Mouse (Mus musculus) heart, embryonic 15.5 days (tissue): ENCODE data around the gene Cmbl. TPM values are rescaled to one million over a fixed set of nuclear protein-coding genes. Genes with fewer than 3 reads are reported as not detected.

Experiments used
- ATAC-seq: fragments of 200-750 bp; cut with Nextera tagmentation; replicated peaks from 2 replicates; pipeline ENCODE4 v1.8.0; 2017; ENCODE audit warnings: low read depth, moderate TSS enrichment; ENCODE audit not compliant: insufficient number of reproducible peaks, insufficient read depth, low FRiP score
- H3K27ac ChIP-seq: fragments of 300-500 bp; sonication (generic); 2 replicates; pipeline ENCODE4 v1.5.1; 2015; ENCODE audit warnings: mild to moderate bottlenecking, inconsistent platforms
- H3K27me3 ChIP-seq: fragments of 300-500 bp; sonication (generic); 2 replicates; pipeline ENCODE4 v1.6.1; 2015; ENCODE audit warnings: inconsistent platforms
- H3K36me3 ChIP-seq: fragments of 300-500 bp; sonication (generic); 2 replicates; pipeline ENCODE4 v1.6.1; 2015; ENCODE audit warnings: mild to moderate bottlenecking, inconsistent platforms
- H3K4me1 ChIP-seq: fragments of 300-500 bp; sonication (generic); replicated peaks from 2 replicates; pipeline ENCODE4 v1.6.1; 2015; ENCODE audit warnings: inconsistent platforms
- H3K4me2 ChIP-seq: fragments of 300-500 bp; sonication (generic); 2 replicates; pipeline ENCODE4 v1.6.1; 2015; ENCODE audit warnings: inconsistent platforms, mild to moderate bottlenecking, moderate library complexity
- H3K4me3 ChIP-seq: fragments of 300-500 bp; sonication (generic); 2 replicates; pipeline ENCODE4 v1.5.1; 2015; ENCODE audit warnings: mild to moderate bottlenecking, inconsistent platforms
- H3K9ac ChIP-seq: fragments of 300-500 bp; sonication (generic); 2 replicates; pipeline ENCODE4 v1.6.1; 2015; ENCODE audit warnings: mild to moderate bottlenecking, inconsistent platforms
- H3K9me3 ChIP-seq: fragments of 300-500 bp; sonication (generic); replicated peaks from 2 replicates; pipeline ENCODE4 v1.6.1; 2016; ENCODE audit warnings: inconsistent platforms
- WGBS: fragments of 180-500 bp; shearing (Covaris S2); methylation state at CpG from one replicate; pipeline ENCODE4 v1.1.7; 2015; ENCODE audit warnings: mixed read lengths; 5-methylcytosine and 5-hydroxymethylcytosine counted together
- polyA plus RNA-seq: library from polyadenylated mRNA; unstranded; fragments of >200 nt; fragmentation: Nextera tagmentation; extraction: Ambion mirVana; gene quantifications from 2 replicates; pipeline ENCODE4 v1.2.1, GENCODE M21; 2015

Gene Cmbl
- polyA plus RNA-seq, 1 experiment from 2014 or later = 9.5 TPM

DNA sequence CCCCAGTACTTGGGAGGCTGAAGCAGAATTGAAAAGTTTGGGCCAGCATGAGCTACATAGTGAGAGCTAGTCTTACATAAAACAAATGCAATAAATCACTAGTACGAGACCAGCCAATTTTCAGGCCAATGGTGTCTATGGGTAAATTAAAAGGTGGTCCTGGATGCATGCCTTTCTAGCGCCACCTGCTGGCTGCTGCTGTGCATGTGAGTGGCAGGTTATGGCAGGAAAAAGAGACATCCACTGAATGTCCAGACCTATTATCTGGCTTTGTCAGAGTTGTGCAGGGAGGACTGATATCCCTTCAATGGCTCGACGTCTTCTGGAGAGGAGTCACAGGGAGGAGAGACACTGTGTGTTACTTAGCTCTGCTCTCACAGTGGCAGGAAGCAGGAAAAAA, 21.3 kb downstream of the Cmbl start:
- Histone ChIP-seq H3K36me3 (peaks cover 21% of the 10 kb centered on the region), H3K4me2 (no peak overlapping the region), H3K27ac (no peak overlapping the region), H3K4me1 (peaks cover 12% of the 10 kb centered on the region), H3K27me3 (no peaks in the 10 kb centered on the region), H3K9ac (no peak overlapping the region), H3K9me3 (no peaks in the 10 kb centered on the region), H3K4me3 (no peak overlapping the region)
- 0 out of 2 replicates have a peak, but pooled peaks have one; percentile 20 for ATAC-seq
- 2% methylated on average over 4 of the region's 4 CpGs for WGBS

DNA sequence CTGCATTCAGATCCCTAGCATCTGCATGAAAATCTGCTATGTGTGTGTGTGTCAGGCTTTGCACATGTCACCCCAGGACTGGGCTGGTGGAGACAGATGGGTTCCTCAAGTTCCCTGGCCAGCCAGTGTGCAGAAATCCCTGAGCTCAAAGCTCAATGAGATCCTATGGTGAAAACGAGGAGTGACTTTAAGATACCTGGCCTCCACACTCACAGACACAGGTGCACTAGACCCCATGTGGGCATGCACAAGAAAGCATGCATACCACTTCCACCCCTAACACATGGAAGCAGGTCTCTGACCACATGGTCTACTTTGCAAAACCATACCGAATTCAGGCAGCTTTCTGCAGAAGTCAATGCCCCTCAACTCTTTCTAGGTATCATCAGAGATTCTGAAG, 22.6 kb downstream of the Cmbl start:
- H3K4me2 ChIP-seq = no peak overlapping the region
- H3K36me3 ChIP-seq = peaks cover 33% of the 10 kb centered on the region
- no peak for ATAC-seq
- H3K27ac ChIP-seq = no peak overlapping the region
- H3K9me3 ChIP-seq = no peaks in the 10 kb centered on the region
- WGBS = 77% methylated on average over 2 of the region's 2 CpGs
- no peaks in the 10 kb centered on the region for H3K27me3 ChIP-seq
- H3K9ac ChIP-seq = no peak overlapping the region
- peaks cover 12% of the 10 kb centered on the region for H3K4me1 ChIP-seq
- no peak overlapping the region for H3K4me3 ChIP-seq

DNA sequence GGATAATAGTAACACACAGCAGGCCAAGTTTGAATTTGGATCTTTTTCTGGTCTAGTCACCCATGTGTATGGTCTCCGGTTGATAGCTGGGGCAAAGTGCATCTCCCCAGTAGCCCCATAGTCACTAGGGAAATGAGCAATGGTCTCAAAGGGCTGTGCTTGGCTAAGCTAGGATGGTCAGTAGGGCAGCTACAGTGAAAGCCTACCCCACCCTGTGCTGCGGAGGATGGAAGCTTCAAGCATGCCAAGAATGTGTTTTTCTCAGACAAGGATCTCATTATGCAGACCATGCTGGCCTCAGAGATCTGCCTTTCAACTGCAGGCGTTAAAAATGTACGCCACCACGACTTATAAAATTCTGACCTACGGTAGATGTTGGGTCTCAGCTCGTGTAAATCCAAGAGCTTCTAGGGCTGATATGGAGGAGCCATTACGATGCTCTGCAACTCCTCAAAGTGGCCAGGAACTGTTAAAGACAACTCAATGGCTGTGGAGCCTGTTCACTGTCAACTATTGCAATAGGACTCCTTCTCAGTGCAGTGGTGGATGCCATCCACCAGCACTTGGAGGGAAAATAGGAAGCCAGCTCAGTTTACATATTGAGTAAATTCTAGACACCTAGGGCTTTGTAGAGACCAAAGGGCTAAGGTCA, 23.9 kb downstream of the Cmbl start:
- WGBS = 29% methylated on average over 8 of the region's 8 CpGs
- peaks cover 47% of the 10 kb centered on the region for H3K36me3 ChIP-seq
- H3K4me2 ChIP-seq = no peak overlapping the region
- no peak overlapping the region for H3K9ac ChIP-seq
- H3K4me3 ChIP-seq = no peak overlapping the region
- no peaks in the 10 kb centered on the region for H3K27me3 ChIP-seq
- no peak for ATAC-seq
- no peak overlapping the region for H3K27ac ChIP-seq
- peaks cover 12% of the 10 kb centered on the region for H3K4me1 ChIP-seq
- no peaks in the 10 kb centered on the region for H3K9me3 ChIP-seq

DNA sequence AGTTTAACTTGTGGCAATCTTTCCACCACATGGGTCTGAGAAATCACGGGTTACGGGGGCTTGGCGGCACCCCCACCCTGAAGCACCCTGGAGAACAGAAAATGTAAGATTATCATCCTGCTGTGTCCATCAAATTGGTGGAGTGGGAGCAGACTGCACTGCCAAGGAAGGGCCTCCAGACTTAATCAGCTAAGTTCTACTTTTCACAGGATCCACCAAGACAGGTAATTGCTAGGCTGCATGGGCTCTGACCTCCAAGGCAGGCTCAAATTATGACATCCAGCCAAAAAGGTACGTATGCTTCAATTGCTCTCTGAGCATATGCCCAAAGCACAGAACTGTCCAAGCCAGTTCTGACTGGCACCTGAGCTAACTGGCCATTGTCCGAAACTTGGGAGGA, 25.0 kb downstream of the Cmbl start:
- Histone ChIP-seq H3K4me3 (no peak overlapping the region), H3K36me3 (peaks cover 57% of the 10 kb centered on the region), H3K27ac (no peak overlapping the region), H3K9ac (no peak overlapping the region), H3K27me3 (no peaks in the 10 kb centered on the region), H3K4me2 (no peak overlapping the region), H3K4me1 (peaks cover 9% of the 10 kb centered on the region), H3K9me3 (no peaks in the 10 kb centered on the region)
- 86% methylated on average over 5 of the region's 5 CpGs for WGBS
- ATAC-seq = no peak

DNA sequence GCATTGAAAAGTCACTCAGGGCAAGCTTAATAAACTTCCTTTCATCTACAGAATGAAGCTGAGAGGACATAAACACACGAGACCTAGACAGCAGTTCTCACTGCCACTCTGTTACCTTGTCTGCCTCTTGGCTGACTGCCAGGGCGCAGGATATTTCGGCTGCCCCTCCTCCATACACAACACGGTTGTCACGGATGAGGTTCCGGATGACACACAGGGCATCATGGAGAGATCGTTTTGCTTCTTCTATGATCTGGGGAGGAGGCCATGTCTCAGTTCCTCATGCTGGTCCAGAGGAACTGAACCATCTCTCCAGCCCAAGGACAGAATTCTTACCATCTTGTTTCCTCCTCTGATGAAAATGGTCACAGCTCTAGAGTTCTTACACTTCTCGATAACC, 27.3 kb downstream of the Cmbl start:
- ATAC-seq = no peak
- Histone ChIP-seq H3K4me1 (peaks cover 6% of the 10 kb centered on the region), H3K27me3 (no peaks in the 10 kb centered on the region), H3K36me3 (peaks cover 67% of the 10 kb centered on the region), H3K27ac (no peak overlapping the region), H3K4me3 (no peak overlapping the region), H3K4me2 (no peak overlapping the region), H3K9ac (no peak overlapping the region), H3K9me3 (no peaks in the 10 kb centered on the region)
- 79% methylated on average over 8 of the region's 8 CpGs for WGBS

DNA sequence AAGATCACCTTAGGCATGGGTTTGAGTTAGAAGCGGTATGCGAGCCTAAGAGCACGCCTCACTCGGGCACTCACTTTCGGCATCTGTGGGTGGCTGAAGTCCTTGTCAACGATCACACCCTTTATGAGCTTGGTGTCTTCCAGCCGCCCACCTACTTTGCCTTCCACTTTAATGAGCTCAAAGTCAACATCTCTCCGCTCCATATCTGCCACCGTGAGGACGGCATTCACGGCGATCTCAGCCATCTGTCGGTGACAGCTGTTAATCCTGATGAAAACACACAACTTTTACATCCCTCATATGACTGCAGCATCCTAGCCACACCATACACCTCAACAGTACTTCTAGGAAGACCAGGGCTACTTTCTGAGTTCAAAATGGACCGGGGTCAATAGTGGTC, 29.1 kb downstream of the Cmbl start:
- Histone ChIP-seq H3K27me3 (no peaks in the 10 kb centered on the region), H3K4me1 (peaks cover 9% of the 10 kb centered on the region), H3K9me3 (no peaks in the 10 kb centered on the region), H3K4me3 (no peak overlapping the region), H3K27ac (no peak overlapping the region), H3K9ac (no peak overlapping the region), H3K36me3 (peaks cover 67% of the 10 kb centered on the region), H3K4me2 (no peak overlapping the region)
- ATAC-seq = no peak
- WGBS = 87% methylated on average over 14 of the region's 14 CpGs

DNA sequence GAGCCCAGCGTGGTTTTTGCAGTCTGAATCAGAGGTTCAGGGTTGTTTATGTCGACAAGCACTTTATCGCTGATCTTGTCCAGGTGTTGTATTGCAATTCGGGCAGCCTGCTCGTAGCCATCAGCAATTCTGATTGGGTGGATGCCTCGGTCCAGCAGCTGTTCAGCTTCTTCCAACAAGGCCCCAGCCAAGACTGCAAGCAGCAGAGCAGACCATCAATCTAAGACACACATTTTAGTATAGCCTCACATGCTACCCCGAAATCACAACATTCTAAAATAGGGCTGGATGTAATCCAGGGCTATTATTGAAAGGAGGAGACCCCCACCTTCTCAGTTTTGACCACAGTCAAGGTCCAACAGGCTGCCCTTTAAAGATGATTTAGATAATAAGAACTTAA, 30.5 kb downstream of the Cmbl start:
- Histone ChIP-seq H3K9ac (no peak overlapping the region), H3K27me3 (no peaks in the 10 kb centered on the region), H3K27ac (no peak overlapping the region), H3K4me3 (no peak overlapping the region), H3K4me1 (peaks cover 21% of the 10 kb centered on the region), H3K4me2 (no peak overlapping the region), H3K9me3 (no peaks in the 10 kb centered on the region), H3K36me3 (peaks cover 55% of the 10 kb centered on the region)
- no peak for ATAC-seq
- WGBS = 62% methylated on average over 7 of the region's 7 CpGs

DNA sequence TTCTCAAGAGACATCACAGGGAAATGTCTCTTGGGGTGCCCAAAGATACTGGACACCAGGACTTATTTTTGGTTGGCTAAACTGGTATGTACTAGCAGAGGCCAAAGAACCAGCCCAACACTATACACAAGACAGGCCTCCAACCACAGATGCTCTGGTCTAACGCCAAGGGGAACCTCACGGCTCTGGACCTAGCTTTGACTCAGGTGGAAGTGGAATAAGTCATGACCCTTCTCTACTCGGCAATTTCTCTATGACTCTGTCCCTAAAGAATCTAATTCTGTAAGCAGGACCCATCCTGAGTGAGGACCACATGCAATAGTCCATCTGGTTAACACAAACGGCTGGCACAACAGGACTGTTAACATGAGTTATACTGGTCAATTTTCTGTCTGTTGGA, 34.6 kb downstream of the Cmbl start:
- ATAC-seq = no peak
- Histone ChIP-seq H3K27ac (no peak overlapping the region), H3K9ac (no peak overlapping the region), H3K36me3 (peaks cover 13% of the 10 kb centered on the region), H3K4me3 (peak overlapping the region; percentile 76; the same call in 1 of the 2 replicates), H3K27me3 (no peaks in the 10 kb centered on the region), H3K4me1 (peaks cover 31% of the 10 kb centered on the region), H3K4me2 (peak overlapping the region; percentile 78), H3K9me3 (no peaks in the 10 kb centered on the region)
- WGBS = 62% methylated on average over 4 of the region's 4 CpGs

DNA sequence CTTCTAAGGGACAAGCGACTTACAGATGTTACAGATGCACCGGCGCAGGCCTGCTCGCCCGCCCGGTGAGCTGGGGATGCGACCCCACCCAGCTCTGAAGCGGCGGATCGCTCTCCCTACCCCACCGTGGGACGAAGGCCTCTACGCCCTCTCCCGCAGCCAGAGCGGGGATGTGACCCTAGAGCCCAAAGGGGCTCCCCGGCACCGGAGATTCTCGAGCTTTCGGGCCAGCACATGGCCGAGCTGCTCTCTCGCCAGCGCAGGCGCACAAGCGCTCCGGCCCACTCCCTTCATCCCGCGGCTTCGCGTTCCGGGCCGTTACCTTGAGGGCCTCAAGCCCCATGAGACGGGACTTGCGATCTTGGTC, 36.1 kb downstream of the Cmbl start:
- Histone ChIP-seq H3K4me2 (peak overlapping the region; percentile 78), H3K36me3 (0 out of 2 replicates have a peak, but pooled peaks cover 2% of the 10 kb centered on the region), H3K9ac (peak overlapping the region; percentile 80), H3K9me3 (no peaks in the 10 kb centered on the region), H3K27me3 (no peaks in the 10 kb centered on the region), H3K4me1 (peaks cover 31% of the 10 kb centered on the region), H3K27ac (peak overlapping the region; percentile 74), H3K4me3 (peak overlapping the region; percentile 76)
- under 1% methylated on average over 33 of the region's 33 CpGs for WGBS
- peak; percentile 68 for ATAC-seq

DNA sequence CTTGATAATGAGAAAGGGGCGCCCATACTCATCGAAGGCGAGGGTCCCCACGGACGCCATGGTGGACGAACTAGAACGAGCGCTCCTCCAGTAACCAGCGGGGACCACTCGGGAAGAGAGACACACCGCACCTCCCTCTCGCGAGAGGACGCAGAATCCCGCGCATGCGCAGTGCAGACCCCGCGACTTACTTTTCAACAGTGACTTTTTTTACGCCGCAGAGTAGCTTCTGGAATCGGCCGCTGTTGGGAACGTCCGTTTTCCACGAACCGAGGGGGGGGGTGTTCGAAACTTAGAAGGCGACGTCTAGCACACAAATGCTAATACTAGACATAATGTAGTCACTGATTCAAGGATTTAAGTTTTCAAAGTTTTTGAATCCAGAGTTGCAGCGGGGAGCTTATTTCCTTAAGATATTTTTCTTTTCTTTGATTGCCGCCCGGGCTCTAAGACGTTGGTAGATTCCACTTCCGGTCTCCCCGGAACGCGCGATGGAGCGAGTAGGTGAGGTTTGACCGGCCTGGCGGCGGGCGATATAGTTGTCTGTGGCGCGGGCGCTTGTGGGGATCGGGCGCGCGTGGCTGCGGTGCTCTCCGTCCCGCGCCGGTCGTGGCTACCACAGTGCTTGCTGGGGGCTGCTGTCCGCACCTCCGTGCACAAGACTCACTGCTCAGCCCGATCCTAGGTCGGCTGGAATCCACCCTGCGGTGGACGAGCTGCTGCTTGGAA, 36.6 kb downstream of the Cmbl start, which contains the start of the genes Cct5 and Fam173b:
TSS of gene Cct5 (minus strand) at position 159 of the 729 bp plus-strand sequence.
TSS of gene Fam173b (plus strand) at position 207 of the 729 bp plus-strand sequence.
- H3K36me3 ChIP-seq = no peaks in the 10 kb centered on the region
- peaks cover 34% of the 10 kb centered on the region for H3K4me1 ChIP-seq
- peak within 1 kb of the TSS; percentile 96 for H3K9ac ChIP-seq
- ATAC-seq = peak; percentile 88
- under 1% methylated on average over 63 of the region's 63 CpGs for WGBS
- H3K27ac ChIP-seq = peak within 1 kb of the TSS; percentile 94
- peak within 1 kb of the TSS; percentile 78 for H3K4me2 ChIP-seq
- H3K4me3 ChIP-seq = peak within 1 kb of the TSS; percentile 76
- H3K27me3 ChIP-seq = no peaks in the 10 kb centered on the region
- no peaks in the 10 kb centered on the region for H3K9me3 ChIP-seq

DNA sequence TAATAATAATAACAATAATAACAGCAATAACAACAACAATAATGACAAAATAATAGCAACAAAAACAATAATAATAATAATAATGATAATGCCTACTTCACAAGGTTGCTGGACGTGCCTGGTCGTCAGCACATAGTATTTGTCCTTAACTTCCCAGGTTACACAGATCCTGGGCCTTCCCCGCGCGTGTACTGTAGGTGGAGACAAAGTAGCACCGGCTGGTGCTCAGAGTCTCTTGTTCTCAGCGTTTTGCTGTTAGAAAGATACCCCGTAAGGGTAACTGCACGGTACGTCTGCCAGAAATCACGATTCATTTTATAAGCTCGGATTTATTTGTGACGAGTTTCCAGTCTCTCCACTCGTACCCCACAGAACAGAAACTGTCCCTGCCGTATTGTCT, 37.2 kb downstream of the Cmbl start:
- 2% methylated on average over 15 of the region's 15 CpGs for WGBS
- H3K9ac ChIP-seq = peak overlapping the region; percentile 96
- H3K4me1 ChIP-seq = peaks cover 36% of the 10 kb centered on the region
- ATAC-seq = peak; percentile 43; the same call in 1 of the 2 replicates
- H3K27ac ChIP-seq = peak overlapping the region; percentile 94
- peak overlapping the region; percentile 76 for H3K4me3 ChIP-seq
- H3K4me2 ChIP-seq = peak overlapping the region; percentile 75
- H3K27me3 ChIP-seq = no peaks in the 10 kb centered on the region
- no peaks in the 10 kb centered on the region for H3K36me3 ChIP-seq
- H3K9me3 ChIP-seq = no peaks in the 10 kb centered on the region
